Mouse (Mus musculus) cerebellum, adult 2 months (tissue): Measurements from ENCODE around the gene Prkar1b. TPM values are rescaled to one million over a fixed set of nuclear protein-coding genes. Genes with fewer than 3 reads are reported as not detected.

Experiments
- DNase-seq, 2 experiments: peaks; one replicate each; pipeline ENCODE4 v3.0.0; 2021
- H3K27ac ChIP-seq: fragments of 200-500 bp; 2 replicates; pipeline ENCODE4 v1.5.1; 2012; ENCODE audit warnings: low read length, control low read depth, inconsistent platforms; ENCODE audit not compliant: insufficient read depth
- H3K27me3 ChIP-seq: fragments of 200-500 bp; 2 replicates; pipeline ENCODE4 v1.6.1; 2012; ENCODE audit warnings: inconsistent platforms, mild to moderate bottlenecking, low read length, moderate library complexity; ENCODE audit not compliant: control insufficient read depth, insufficient read depth
- H3K4me1 ChIP-seq: fragments of 200-500 bp; 2 replicates; pipeline ENCODE4 v1.6.1; 2011; ENCODE audit warnings: low read length; ENCODE audit not compliant: control insufficient read depth, insufficient read depth
- H3K4me3 ChIP-seq: fragments of 200-500 bp; replicated peaks from 2 replicates; pipeline ENCODE3; 2011; ENCODE audit warnings: mild to moderate bottlenecking, low read depth, low read length, control low read depth; ENCODE audit not compliant: insufficient read depth
- CTCF ChIP-seq: fragments of 200-500 bp; IDR thresholded peaks from 2 replicates; pipeline ENCODE4 v1.5.1; 2011; ENCODE audit warnings: low read depth, mild to moderate bottlenecking, control low read depth, low read length, moderate library complexity, borderline replicate concordance; ENCODE audit not compliant: insufficient read depth
- POLR2A ChIP-seq: fragments of 200-500 bp; IDR thresholded peaks from 2 replicates; pipeline ENCODE4 v1.6.1; 2011; ENCODE audit warnings: low read length, control low read depth, borderline replicate concordance; ENCODE audit not compliant: insufficient read depth
- WGBS: fragments of 180-500 bp; shearing (Covaris S2); methylation state at CpG from one replicate; pipeline ENCODE4 v1.1.7; 2018; 5-methylcytosine and 5-hydroxymethylcytosine counted together
- polyA plus RNA-seq: library from polyadenylated mRNA; depleted of rRNA; stranded (reverse); fragments of >200 nt; gene quantifications from 2 replicates; pipeline ENCODE4 v1.2.3, GENCODE M21; 2012

Gene Prkar1b
- polyA plus RNA-seq, 1 experiment = 509 TPM

DNA sequence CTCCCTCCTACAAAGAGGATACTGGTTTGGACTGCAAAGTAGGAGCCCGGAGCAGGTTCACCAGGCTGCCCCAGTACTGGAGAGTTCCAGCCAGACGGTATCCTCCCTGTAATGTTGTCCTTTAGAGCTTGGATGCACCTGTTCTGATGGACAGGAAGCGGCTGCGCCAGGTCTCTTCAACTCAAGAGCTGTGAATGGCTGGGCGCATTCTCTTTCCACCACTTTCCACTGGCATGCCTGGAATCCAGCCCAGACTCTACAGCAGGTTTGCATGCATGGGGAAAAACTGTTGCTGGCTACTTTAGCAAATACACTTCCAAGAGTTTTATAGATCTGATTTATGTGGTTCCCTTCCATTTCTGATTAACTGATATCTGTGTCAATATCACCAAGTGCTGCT lies 8.5 kb downstream of the Prkar1b start:
- Histone ChIP-seq H3K4me1 (peaks cover 54% of the 10 kb centered on the region), H3K4me3 (no peak overlapping the region), H3K27ac (no peak overlapping the region), H3K27me3 (no peaks in the 10 kb centered on the region)
- peak; percentile 53 to 71 for DNase-seq
- TF ChIP-seq POLR2A = no peak
- TF ChIP-seq CTCF = no peak
- WGBS = 23% methylated on average over 5 of the region's 5 CpGs

DNA sequence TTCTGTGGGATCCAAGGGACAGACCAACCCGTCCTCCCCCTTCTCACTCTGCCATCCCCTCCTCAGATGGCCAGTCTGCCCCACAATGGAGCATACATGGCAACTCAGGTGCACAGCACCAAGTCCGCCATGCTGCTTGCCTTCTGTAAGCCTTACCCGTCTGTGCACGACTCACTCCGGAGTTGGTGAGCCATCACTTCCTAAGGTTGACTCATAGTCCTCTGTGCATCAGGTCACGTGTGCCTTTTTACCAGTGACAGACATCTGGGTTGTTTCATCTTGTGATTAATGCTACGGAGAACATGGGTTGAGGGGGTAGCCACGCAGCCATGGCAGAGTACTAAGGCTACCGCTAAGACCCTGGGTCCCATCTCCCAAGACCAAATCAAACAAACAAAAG lies 9.2 kb downstream of the Prkar1b start:
- Histone ChIP-seq H3K27me3 (no peaks in the 10 kb centered on the region), H3K4me3 (no peak overlapping the region), H3K4me1 (peaks cover 47% of the 10 kb centered on the region), H3K27ac (no peak overlapping the region)
- 93% methylated on average over 9 of the region's 9 CpGs for WGBS
- DNase-seq = no peak
- TF ChIP-seq CTCF = no peak
- no peak for TF ChIP-seq POLR2A

DNA sequence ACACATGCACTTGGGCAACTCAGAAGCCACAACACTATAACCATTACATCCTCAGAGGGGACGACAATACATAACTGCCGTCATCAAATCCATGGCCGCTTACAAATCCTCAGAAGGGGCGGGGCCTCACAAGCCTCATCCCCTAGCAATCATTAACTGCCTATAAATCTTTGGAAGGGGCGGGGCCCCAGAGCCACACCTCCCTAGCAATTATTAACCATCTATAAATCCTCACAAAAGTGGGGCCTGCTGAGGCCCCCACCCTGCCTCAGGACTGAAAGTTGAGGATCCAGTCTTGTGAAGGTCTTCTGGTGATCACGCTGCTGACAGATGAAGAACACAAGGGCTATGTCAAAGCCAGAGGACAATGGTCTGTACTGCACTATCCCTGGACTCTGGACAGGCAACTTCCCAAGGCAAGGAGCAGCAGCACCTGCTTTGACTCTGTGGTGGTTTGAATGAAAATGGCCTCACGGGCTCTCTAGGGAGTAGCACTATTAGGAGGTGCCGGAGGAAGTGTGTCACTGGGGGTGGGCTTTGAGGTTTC lies 10.8 kb downstream of the Prkar1b start:
- no peak for TF ChIP-seq CTCF
- TF ChIP-seq POLR2A = no peak
- DNase-seq = peak in 1 of 2 experiments; percentile 38
- no peaks in the 10 kb centered on the region for H3K27me3 ChIP-seq
- H3K4me1 ChIP-seq = peaks cover 39% of the 10 kb centered on the region
- peak overlapping the region; percentile 71 for H3K27ac ChIP-seq
- 61% methylated on average over 8 of the region's 8 CpGs for WGBS
- H3K4me3 ChIP-seq = no peak overlapping the region

DNA sequence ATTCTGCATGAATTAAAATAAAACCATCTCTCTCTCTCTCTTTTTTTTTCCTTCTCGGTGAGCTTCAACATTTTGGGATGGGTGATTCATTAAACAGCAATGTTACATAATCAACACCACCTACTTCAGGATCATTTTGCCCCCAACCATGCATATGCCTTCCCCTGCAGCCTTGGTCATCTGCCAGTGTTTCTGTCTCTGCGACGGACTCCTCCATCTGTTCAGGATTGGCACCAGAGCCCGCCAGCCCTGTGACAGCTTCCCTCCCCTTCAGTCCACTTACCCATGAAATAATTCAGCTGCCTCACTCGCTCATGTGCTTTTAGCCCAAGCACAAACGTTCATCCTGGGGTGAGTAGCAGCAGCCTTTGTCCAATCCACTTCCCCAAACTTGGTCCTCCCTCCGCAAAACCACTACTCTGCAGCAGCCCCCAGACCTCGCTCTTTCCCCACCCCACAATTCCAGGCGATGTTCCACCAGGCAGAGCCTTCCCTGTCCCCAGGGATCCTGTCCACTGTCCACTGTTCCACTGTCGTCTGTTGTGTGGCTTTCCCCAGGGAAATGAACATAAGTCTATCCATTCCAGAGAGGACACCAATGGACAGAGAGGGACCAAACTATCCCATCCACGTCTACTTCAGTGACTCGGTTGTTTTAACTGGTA lies 11.4 kb downstream of the Prkar1b start:
- H3K4me3 ChIP-seq = peak overlapping the region; percentile 3
- H3K27me3 ChIP-seq = no peaks in the 10 kb centered on the region
- TF ChIP-seq CTCF = no peak
- peak; percentile 37; the same call in 1 of the 2 replicates for TF ChIP-seq POLR2A
- peaks cover 34% of the 10 kb centered on the region for H3K4me1 ChIP-seq
- DNase-seq = peak; percentile 94 to 98
- WGBS = 9% methylated on average over 12 of the region's 12 CpGs
- peak overlapping the region; percentile 71 for H3K27ac ChIP-seq

DNA sequence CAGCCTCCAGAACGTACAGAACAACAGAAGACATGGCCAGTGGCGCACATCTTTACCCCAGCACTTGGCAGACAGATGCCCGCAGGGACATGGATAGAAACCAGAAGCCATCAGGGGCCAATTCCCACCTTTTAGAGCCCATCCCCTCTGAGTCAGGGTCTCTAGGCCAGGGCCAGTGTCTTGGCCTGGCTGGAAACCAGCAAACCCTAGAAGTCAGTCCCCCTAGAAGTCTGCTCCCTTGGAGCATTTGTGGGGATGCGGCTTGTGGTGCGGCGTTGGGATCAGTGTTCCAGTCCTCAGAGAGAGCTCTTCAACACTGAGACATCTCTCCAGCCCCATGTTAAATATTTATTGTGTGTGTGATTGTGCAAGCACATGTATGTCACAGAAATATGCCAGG lies 12.6 kb downstream of the Prkar1b start:
- Histone ChIP-seq H3K4me3 (no peak overlapping the region), H3K27ac (peak overlapping the region; percentile 79), H3K27me3 (no peaks in the 10 kb centered on the region), H3K4me1 (peaks cover 34% of the 10 kb centered on the region)
- TF ChIP-seq POLR2A = no peak
- no peak for TF ChIP-seq CTCF
- no peak for DNase-seq
- 85% methylated on average over 6 of the region's 6 CpGs for WGBS

DNA sequence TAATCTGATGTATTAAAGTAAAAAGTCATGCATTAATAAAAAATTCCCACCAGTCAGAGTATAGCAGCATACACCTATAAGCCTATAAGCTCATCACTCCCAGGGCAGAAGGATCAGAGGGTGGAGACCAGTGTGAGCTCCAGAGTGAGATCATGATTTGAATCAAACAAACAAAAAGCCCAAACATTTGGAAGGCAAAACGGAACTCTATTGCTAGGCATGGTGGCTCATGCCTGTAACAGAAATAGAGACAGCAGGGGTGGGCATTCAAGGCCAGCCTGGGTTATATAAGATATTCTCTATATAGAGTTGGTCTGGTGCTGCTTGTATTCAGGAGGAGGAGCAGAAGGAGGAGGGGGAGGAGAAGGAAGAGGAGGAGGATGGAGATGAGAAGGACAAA lies 13.5 kb downstream of the Prkar1b start:
- 3% methylated on average over 1 of the region's 1 CpGs for WGBS
- H3K4me1 ChIP-seq = peaks cover 32% of the 10 kb centered on the region
- TF ChIP-seq POLR2A (no peak), CTCF (no peak)
- no peak overlapping the region for H3K4me3 ChIP-seq
- H3K27ac ChIP-seq = no peak overlapping the region; the same call in 1 of the 2 replicates
- no peaks in the 10 kb centered on the region for H3K27me3 ChIP-seq
- DNase-seq = peak in 1 of 2 experiments; percentile 63

DNA sequence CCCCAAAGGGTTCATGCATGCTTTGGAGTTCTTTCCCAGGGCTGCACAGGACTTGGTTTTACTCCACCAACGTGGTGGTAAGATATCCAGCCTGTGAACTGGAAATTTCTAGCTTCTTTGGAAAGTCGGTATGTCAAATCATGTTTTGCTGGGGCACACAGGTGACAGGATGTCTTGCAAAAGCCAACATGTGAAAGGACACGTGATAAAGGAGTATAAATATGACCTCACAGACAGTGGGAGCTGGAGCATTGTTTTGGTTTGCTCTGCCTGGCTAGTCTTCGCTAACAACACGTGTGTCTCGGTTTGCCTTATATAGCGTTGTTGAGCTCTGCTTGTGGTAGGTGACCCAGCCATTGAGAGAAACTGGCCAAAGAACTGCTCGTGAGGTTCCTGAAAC lies 15.3 kb downstream of the Prkar1b start:
- Histone ChIP-seq H3K4me3 (no peak overlapping the region), H3K4me1 (peaks cover 27% of the 10 kb centered on the region), H3K27ac (no peak overlapping the region), H3K27me3 (no peaks in the 10 kb centered on the region)
- WGBS = 83% methylated on average over 8 of the region's 8 CpGs
- no peak for DNase-seq
- TF ChIP-seq CTCF (no peak), POLR2A (no peak)

DNA sequence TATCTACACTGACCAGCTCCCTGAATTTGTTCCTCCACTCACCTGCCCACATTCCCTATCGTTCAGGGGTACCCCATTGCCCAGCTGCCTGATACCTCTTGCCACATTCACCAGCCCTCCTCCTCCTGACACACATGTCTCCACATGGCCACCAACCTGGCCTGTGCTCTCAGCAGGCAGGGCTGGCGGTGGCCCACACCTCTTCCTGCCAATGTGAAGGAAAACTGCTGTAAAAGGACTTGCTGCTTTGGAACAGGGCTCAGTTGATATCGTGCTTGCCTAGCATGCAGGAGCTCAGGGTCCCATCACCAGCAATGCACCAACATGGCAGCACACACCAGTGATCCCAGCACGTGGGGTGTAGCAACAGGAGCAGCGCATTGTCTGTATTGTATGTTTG lies 19.4 kb downstream of the Prkar1b start:
- H3K27ac ChIP-seq = peak overlapping the region; percentile 91
- H3K4me1 ChIP-seq = peaks cover 26% of the 10 kb centered on the region
- H3K4me3 ChIP-seq = peak overlapping the region; percentile 62
- no peak for TF ChIP-seq POLR2A
- no peaks in the 10 kb centered on the region for H3K27me3 ChIP-seq
- WGBS = 41% methylated on average over 5 of the region's 5 CpGs
- peak; percentile 72 to 75 for DNase-seq
